Mouse (Mus musculus): Measurements from ENCODE around the gene Tm4sf4.

Tm4sf4 gene

DNA sequence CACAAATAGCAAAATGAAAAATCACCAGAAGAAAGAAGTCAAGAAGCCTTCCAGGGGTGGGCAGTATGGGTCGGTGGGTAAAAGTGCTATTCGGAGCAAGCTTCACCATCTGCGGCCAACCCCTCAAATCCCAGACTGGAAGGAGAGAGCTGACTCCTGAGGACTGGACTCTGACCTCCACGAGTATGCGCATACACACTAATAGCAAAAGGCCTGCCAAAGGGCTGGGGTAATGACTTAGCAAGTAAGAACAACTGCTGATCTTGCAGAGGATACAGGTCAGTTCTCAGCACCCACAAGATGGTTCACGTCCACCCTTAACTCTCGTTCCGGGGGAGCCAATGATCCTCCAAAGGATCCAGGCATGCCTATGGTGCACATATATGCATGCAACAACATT is 49.3 kb downstream of the Tm4sf4 start:
- no peak for DNase-seq (ENCODE audit: low spot score in 2 of 2)

DNA sequence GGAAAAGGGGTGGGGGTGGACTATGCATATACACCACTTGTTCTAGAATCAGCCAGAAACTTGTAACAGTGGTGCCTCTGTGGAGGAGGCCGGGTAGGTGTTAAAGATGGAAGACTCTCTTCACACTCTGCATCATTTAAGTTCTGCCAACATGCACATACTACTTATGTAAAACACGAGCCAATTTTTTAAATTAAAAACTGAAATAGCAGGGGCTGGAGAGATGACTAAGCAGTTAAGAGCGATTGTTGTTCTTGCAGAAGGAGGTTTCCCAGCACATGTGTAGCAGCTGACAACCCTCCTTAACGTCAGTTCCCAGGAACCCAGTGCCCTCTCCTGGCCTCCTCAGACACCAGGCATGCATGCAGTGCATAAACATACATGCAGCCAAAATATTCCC is 55.5 kb downstream of the Tm4sf4 start:
- DNase-seq (ENCODE audit: low spot score in 2 of 2): no peak

DNA sequence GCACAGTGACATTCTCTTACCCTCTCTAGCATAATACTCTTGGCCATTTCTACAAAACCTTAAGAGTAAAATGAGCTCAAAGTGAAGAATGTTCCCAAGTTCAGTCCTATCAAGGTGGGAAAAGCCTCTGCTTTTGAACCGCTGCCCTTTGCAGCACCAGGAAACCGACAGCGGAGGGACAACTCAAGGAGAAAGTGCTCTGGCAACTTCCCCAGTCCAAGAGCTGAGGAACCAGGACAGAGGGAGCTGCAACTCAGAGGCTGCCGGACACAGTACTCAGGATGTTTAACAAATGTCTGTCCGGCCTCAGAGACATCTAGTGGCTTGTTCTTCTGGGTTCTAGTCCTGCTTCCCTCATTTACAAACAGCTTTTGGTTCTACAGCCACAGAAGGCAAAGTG is 56.9 kb downstream of the Tm4sf4 start:
- DNase-seq (ENCODE audit: low spot score in 2 of 2): no peak

DNA sequence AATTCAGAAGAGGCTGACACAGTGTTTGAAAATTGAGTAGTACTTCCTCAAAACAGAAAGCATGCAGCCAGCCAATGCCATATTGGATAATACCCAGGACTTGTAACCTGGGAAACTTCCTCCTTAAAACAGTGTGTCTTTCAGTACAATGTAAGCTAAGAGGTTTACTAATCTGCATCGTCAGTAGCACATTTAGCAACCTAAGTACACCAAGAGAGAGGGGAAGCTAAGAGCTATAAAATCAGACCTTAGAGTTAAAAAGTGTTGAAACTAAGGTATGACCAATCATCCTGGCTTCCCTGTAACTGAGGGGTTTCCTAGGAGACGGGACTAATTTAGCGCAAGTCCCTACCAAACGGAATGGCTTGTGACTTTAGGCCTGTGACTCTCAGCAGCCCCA is 61.0 kb downstream of the Tm4sf4 start:
- DNase-seq (ENCODE audit: low spot score in 2 of 2): no peak

DNA sequence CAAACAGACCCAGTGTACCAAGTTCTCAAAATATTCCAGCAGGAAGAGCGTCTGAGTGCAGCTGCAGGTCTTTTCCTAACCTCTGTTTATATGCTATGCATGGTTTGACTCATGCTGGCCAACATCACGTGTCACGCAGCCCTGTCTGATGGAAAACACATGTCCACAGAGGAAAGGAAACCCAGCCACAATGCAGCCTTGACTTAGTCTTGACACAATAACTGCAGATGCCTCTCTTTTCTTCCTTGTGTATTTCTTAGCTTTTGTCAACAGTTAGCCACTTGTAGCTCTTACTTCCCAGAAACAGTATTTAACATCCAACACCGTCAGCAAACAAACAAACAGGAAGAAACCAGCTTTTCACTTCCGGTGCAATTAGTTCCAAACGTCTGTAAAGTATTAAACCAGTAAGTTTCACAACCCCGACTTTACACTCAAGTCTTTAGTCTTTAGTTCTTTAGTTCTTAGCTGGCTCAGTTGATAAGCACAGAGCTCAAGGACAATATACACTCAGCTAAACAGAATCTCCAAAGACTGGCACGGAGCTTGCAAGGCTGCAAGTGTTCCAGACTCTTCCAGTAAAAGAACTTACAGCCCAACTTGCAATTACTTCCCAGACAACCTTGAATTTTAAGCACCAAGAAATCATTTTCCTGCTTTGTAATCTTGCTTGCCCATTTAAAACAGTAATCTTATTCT is 62.5 kb downstream of the Tm4sf4 start:
- no peak for DNase-seq (ENCODE audit: low spot score in 2 of 2)

Measured in spleen, postnatal 36 days (tissue).